Mouse (Mus musculus): ENCODE measurements around the gene Tbc1d8. TPM values are rescaled to one million over a fixed set of nuclear protein-coding genes. Genes with fewer than 3 reads are reported as not detected.

Gene Tbc1d8
- polyA plus RNA-seq, 1 experiment from 2014 or later, result 18.0 TPM

GRCm38 (mm10) chr1:39343242-39343641, 135.3 kb downstream of the Tbc1d8 start:
- Histone ChIP-seq H3K9ac (replicated peaks; ENCODE audit: low read depth) (no peak overlapping the region), H3K27ac (ENCODE audit: low read length) (no peak overlapping the region), H3K36me3 (ENCODE audit: insufficient read depth, low read length) (no peaks in the 10 kb centered on the region), H3K4me2 (replicated peaks; ENCODE audit: low read depth, low read length) (no peak overlapping the region), H3K4me1 (ENCODE audit: insufficient read depth, low read depth, low read length) (no peaks in the 10 kb centered on the region), H3K9me3 (ENCODE audit: low read length) (no peaks in the 10 kb centered on the region), H3K27me3 (replicated peaks; ENCODE audit: insufficient read depth, low read length) (no peaks in the 10 kb centered on the region), H3K4me3 (ENCODE audit: low read depth, low read length) (no peak overlapping the region)
- 79% methylated on average over 5 of the region's 5 CpGs for WGBS
- ATAC-seq (no peak), DNase-seq (ENCODE audit: low spot score) (no peak)
- TF ChIP-seq EP300 (IDR thresholded peaks at IDR 0.05) (no peak), CTCF (IDR thresholded peaks at IDR 0.05) (no peak)

- Histone ChIP-seq H3K4me3 (ENCODE audit: low read depth, low read length) (no peak overlapping the region), H3K9ac (replicated peaks; ENCODE audit: low read depth) (no peak overlapping the region), H3K27ac (ENCODE audit: low read length) (no peak overlapping the region), H3K27me3 (replicated peaks; ENCODE audit: insufficient read depth, low read length) (no peaks in the 10 kb centered on the region), H3K9me3 (ENCODE audit: low read length) (no peaks in the 10 kb centered on the region), H3K4me2 (replicated peaks; ENCODE audit: low read depth, low read length) (no peak overlapping the region), H3K4me1 (ENCODE audit: insufficient read depth, low read depth, low read length) (no peaks in the 10 kb centered on the region), H3K36me3 (ENCODE audit: insufficient read depth, low read length) (no peaks in the 10 kb centered on the region)
- no peak for ATAC-seq
- DNase-seq (ENCODE audit: low spot score), result no peak
- no peak for TF ChIP-seq EP300 (IDR thresholded peaks at IDR 0.05)
- no peak for TF ChIP-seq CTCF (IDR thresholded peaks at IDR 0.05)
- 65% methylated on average over 4 of the region's 4 CpGs for WGBS
These were observed 136.7 kb downstream of the Tbc1d8 start for GRCm38 (mm10) chr1:39341807-39342206.

GRCm38 (mm10) chr1:39340647-39341046, 137.9 kb downstream of the Tbc1d8 start:
- Histone ChIP-seq H3K9ac (replicated peaks; ENCODE audit: low read depth) (no peak overlapping the region), H3K4me3 (ENCODE audit: low read depth, low read length) (no peak overlapping the region), H3K4me1 (ENCODE audit: insufficient read depth, low read depth, low read length) (no peaks in the 10 kb centered on the region), H3K27ac (ENCODE audit: low read length) (no peak overlapping the region), H3K4me2 (replicated peaks; ENCODE audit: low read depth, low read length) (no peak overlapping the region), H3K9me3 (ENCODE audit: low read length) (no peaks in the 10 kb centered on the region), H3K27me3 (replicated peaks; ENCODE audit: insufficient read depth, low read length) (no peaks in the 10 kb centered on the region), H3K36me3 (ENCODE audit: insufficient read depth, low read length) (no peaks in the 10 kb centered on the region)
- WGBS, result 9% methylated on average over 8 of the region's 8 CpGs
- ATAC-seq (peak; percentile 76), DNase-seq (ENCODE audit: low spot score) (peak; percentile 89)
- peak; percentile 84 for TF ChIP-seq CTCF (IDR thresholded peaks at IDR 0.05)
- TF ChIP-seq EP300 (IDR thresholded peaks at IDR 0.05), result no peak

GRCm38 (mm10) chr1:39340156-39340555, 138.4 kb downstream of the Tbc1d8 start:
- Histone ChIP-seq H3K27ac (ENCODE audit: low read length) (no peak overlapping the region), H3K9me3 (ENCODE audit: low read length) (no peaks in the 10 kb centered on the region), H3K4me1 (ENCODE audit: insufficient read depth, low read depth, low read length) (no peaks in the 10 kb centered on the region), H3K9ac (replicated peaks; ENCODE audit: low read depth) (no peak overlapping the region), H3K36me3 (ENCODE audit: insufficient read depth, low read length) (no peaks in the 10 kb centered on the region), H3K27me3 (replicated peaks; ENCODE audit: insufficient read depth, low read length) (no peaks in the 10 kb centered on the region), H3K4me3 (ENCODE audit: low read depth, low read length) (no peak overlapping the region), H3K4me2 (replicated peaks; ENCODE audit: low read depth, low read length) (no peak overlapping the region)
- WGBS, result 32% methylated on average over 6 of the region's 6 CpGs
- DNase-seq (ENCODE audit: low spot score) (no peak), ATAC-seq (no peak)
- TF ChIP-seq CTCF (IDR thresholded peaks at IDR 0.05), result no peak
- no peak for TF ChIP-seq EP300 (IDR thresholded peaks at IDR 0.05)

GRCm38 (mm10) chr1:39339455-39339854, 139.1 kb downstream of the Tbc1d8 start:
- Histone ChIP-seq H3K4me2 (replicated peaks; ENCODE audit: low read depth, low read length) (no peak overlapping the region), H3K27me3 (replicated peaks; ENCODE audit: insufficient read depth, low read length) (no peaks in the 10 kb centered on the region), H3K4me1 (ENCODE audit: insufficient read depth, low read depth, low read length) (no peaks in the 10 kb centered on the region), H3K27ac (ENCODE audit: low read length) (no peak overlapping the region), H3K36me3 (ENCODE audit: insufficient read depth, low read length) (no peaks in the 10 kb centered on the region), H3K4me3 (ENCODE audit: low read depth, low read length) (no peak overlapping the region), H3K9ac (replicated peaks; ENCODE audit: low read depth) (no peak overlapping the region), H3K9me3 (ENCODE audit: low read length) (no peaks in the 10 kb centered on the region)
- DNase-seq (ENCODE audit: low spot score), result no peak
- WGBS, result 34% methylated on average over 5 of the region's 5 CpGs
- no peak for TF ChIP-seq CTCF (IDR thresholded peaks at IDR 0.05)
- no peak for TF ChIP-seq EP300 (IDR thresholded peaks at IDR 0.05)
- ATAC-seq, result no peak

GRCm38 (mm10) chr1:39338831-39339230, 139.7 kb downstream of the Tbc1d8 start:
- Histone ChIP-seq H3K9me3 (ENCODE audit: low read length) (no peaks in the 10 kb centered on the region), H3K9ac (replicated peaks; ENCODE audit: low read depth) (no peak overlapping the region), H3K27me3 (replicated peaks; ENCODE audit: insufficient read depth, low read length) (no peaks in the 10 kb centered on the region), H3K27ac (ENCODE audit: low read length) (no peak overlapping the region), H3K4me3 (ENCODE audit: low read depth, low read length) (no peak overlapping the region), H3K4me1 (ENCODE audit: insufficient read depth, low read depth, low read length) (no peaks in the 10 kb centered on the region), H3K36me3 (ENCODE audit: insufficient read depth, low read length) (no peaks in the 10 kb centered on the region), H3K4me2 (replicated peaks; ENCODE audit: low read depth, low read length) (no peak overlapping the region)
- 71% methylated on average over 10 of the region's 10 CpGs for WGBS
- no peak for DNase-seq (ENCODE audit: low spot score)
- no peak for ATAC-seq
- TF ChIP-seq EP300 (IDR thresholded peaks at IDR 0.05) (no peak), CTCF (IDR thresholded peaks at IDR 0.05) (no peak)

GRCm38 (mm10) chr1:39336788-39337187, 141.8 kb downstream of the Tbc1d8 start:
- Histone ChIP-seq H3K27ac (ENCODE audit: low read length) (no peak overlapping the region), H3K4me2 (replicated peaks; ENCODE audit: low read depth, low read length) (no peak overlapping the region), H3K9me3 (ENCODE audit: low read length) (no peaks in the 10 kb centered on the region), H3K27me3 (replicated peaks; ENCODE audit: insufficient read depth, low read length) (no peaks in the 10 kb centered on the region), H3K9ac (replicated peaks; ENCODE audit: low read depth) (no peak overlapping the region), H3K36me3 (ENCODE audit: insufficient read depth, low read length) (no peaks in the 10 kb centered on the region), H3K4me3 (ENCODE audit: low read depth, low read length) (no peak overlapping the region), H3K4me1 (ENCODE audit: insufficient read depth, low read depth, low read length) (no peaks in the 10 kb centered on the region)
- 71% methylated on average over 8 of the region's 8 CpGs for WGBS
- TF ChIP-seq EP300 (IDR thresholded peaks at IDR 0.05) (no peak), CTCF (IDR thresholded peaks at IDR 0.05) (no peak)
- DNase-seq (ENCODE audit: low spot score) (no peak), ATAC-seq (no peak; the same call in 1 of the 2 replicates)
